Mouse (Mus musculus) left cerebral cortex, postnatal 10 days (tissue): Measurements from ENCODE around the gene Ddx42. TPM values are rescaled to one million over a fixed set of nuclear protein-coding genes. Genes with fewer than 3 reads are reported as not detected.

ENCODE experiments used
- DNase-seq, 2 experiments: peaks; one replicate each; pipeline ENCODE4 v3.0.0; 2021 to 2022; ENCODE audit warnings: low spot score in 2 of 2, mixed read lengths in 1 of 2; ENCODE audit errors: extremely low spot score in 1 of 2
- intact Hi-C: fragments of 180-260 bp; cut with DNase I; formaldehyde crosslinking; loops from one replicate; pipeline ENCODE4 v1.15.1; 2025
- total RNA-seq, 2 experiments: library from RNA; stranded (reverse); gene quantifications; 2 replicates each; pipeline ENCODE4 v1.2.3; 2021

Gene Ddx42
- total RNA-seq, 2 experiments from 2014 or later, result 67.9 to 72.7 TPM

DNA sequence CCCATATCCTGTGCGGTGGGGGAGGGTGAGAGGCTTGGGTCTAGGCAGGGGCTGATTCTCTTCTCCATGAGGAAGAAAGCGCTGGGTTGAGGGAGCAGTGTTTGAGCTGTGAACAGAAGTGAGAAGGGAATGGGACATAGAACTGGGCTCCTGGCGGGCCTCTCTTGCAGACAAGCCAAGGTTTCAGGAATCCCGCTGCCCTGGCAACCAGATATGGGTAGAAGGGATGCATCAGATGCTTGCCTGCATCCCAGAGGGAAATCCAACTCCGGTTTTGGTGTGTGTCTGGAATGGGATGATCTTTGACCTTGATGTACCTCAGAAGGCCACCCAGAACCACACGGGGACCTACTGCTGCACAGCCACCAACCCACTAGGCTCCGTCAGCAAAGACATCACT is 69.5 kb downstream of the Ddx42 start:
- DNase-seq, result no peak
- intact Hi-C loops, result no loop called here

DNA sequence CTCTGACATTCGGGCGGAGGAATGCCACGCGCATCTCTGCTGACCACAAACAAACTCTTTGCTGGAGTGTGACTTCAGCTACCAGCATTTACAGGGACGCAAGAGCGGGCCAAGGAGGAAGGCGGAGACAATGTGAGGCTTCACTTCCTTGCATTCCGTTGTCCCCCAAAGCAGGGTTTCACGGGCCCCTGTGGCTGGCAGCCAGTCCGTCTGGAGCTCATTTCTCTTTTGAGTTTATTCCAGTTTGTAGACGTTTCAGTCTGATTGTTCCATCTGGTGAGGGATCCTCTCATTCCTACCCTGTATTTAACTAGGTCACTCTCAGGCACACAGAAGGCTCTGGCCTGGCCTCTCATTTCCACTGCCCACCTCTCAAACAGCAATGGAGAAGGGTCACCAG is 70.3 kb downstream of the Ddx42 start:
- DNase-seq, result no peak
- intact Hi-C loops, result no loop called here

DNA sequence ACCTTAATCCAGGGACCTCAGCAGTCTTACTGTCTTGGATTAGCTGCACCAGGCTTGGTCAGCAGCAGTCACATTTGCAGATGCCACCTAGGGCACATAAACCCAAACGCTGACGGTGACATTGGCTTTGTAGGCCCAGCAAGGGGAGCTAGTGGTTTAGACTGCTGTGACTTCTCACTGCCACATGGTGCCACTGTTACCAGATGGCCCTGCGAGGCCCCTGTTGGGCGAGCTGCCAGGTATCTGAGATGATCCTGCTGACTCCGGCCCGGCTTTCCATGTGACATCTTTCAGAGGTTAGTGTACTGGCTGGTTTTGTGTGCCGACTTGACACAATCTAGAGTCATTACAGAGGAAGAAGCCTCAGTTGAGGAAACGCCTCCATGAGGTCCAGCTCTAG is 72.6 kb downstream of the Ddx42 start:
- intact Hi-C loops, result no loop called here

DNA sequence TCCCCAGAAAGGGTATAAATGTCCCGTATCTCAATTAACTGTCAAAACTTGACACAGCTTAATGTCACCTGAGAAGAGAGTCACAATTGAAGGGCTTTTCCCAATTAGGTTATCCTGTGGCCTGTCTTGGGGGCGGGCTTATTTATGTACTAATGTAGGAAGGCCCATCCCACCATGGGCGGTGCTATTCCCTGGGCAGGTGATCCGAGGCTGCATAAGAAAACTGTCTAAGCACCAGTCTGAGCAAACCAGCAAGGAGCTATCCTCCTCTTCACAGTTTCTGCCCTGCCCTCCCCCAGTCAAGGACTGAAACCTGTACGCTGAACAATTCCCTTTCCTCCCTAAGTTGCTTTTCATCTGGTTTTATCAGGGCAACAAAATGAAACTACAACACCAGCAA is 73.7 kb downstream of the Ddx42 start:
- intact Hi-C loops, result no loop called here
- no peak for DNase-seq

More for the DNA sequence above, 72.6 kb downstream of the Ddx42 start:
- DNase-seq, result peak in 1 of 2 experiments; percentile 80

DNA sequence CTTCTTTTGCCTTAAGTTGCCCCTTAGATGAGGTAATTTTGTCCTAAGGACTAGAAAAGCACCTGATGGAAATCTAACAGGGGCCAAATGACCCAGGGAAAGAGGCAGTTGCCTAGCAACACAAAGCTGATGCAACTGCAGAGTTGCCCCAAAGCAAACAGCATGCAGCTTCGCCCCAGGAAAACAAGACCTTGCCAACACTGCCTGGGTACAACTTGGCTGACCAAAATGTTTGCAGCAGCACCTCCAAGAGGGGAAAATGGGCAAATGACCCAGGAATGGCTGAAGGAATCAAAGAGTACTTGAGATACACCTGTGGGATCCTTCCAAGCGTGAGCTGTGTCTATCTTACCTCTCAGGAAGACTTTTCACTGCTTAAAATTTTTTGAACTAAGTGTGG is 75.1 kb downstream of the Ddx42 start:
- intact Hi-C loops, result no loop called here
- DNase-seq, result no peak

Other genes with a start within 250 kb of the Ddx42 start
- gene Ace, start 249.0 kb upstream of the Ddx42 start, total RNA-seq, result 10 to 100 TPM in 1 of 2 experiments, 1 to 10 TPM in 1; 7.5 to 10.6 TPM
- not detected for gene Ace3, start 222.3 kb upstream of the Ddx42 start, total RNA-seq
- 1 to 10 TPM; 1.6 to 1.9 TPM for gene Kcnh6, start 208.8 kb upstream of the Ddx42 start, total RNA-seq
- gene Dcaf7, start 180.1 kb upstream of the Ddx42 start, total RNA-seq, result 100 to 1,000 TPM; 228 to 235 TPM
- gene Taco1, start 150.9 kb upstream of the Ddx42 start, total RNA-seq, result 10 to 100 TPM; 14.0 TPM
- gene Map3k3, start 132.3 kb upstream of the Ddx42 start, total RNA-seq, result 10 to 100 TPM; 23.0 to 23.6 TPM
- gene Gm10840, start 56.1 kb upstream of the Ddx42 start, total RNA-seq, result 1 to 10 TPM in 1 of 2 experiments, not detected in 1; 1.5 TPM
- 10 to 100 TPM; 79.4 to 89.1 TPM for gene Limd2, start 56.1 kb upstream of the Ddx42 start, total RNA-seq
- gene Strada, start 14.8 kb upstream of the Ddx42 start, total RNA-seq, result 10 to 100 TPM; 27.5 to 28.2 TPM
- 10 to 100 TPM; 77.3 to 85.3 TPM for gene Ccdc47, start 582 bp upstream of the Ddx42 start, total RNA-seq
- 10 to 100 TPM; 31.0 to 32.8 TPM for gene Ftsj3, start 39.2 kb downstream of the Ddx42 start, total RNA-seq
- gene Psmc5, start 39.2 kb downstream of the Ddx42 start, total RNA-seq, result 100 to 1,000 TPM; 127 to 134 TPM
- gene Smarcd2, start 56.0 kb downstream of the Ddx42 start, total RNA-seq, result 10 to 100 TPM; 13.8 to 14.1 TPM
- gene Tcam1, start 59.7 kb downstream of the Ddx42 start, total RNA-seq, result under 1 TPM; 0.21 to 0.22 TPM
- not detected for gene Gh, start 84.9 kb downstream of the Ddx42 start, total RNA-seq
- gene Cd79b, start 97.8 kb downstream of the Ddx42 start, total RNA-seq, result under 1 TPM; 0.58 to 0.79 TPM
- gene Scn4a, start 136.4 kb downstream of the Ddx42 start, total RNA-seq, result under 1 TPM; 0.09 to 0.34 TPM
- gene Prr29, start 148.5 kb downstream of the Ddx42 start, total RNA-seq, result not detected
- gene Icam2, start 171.1 kb downstream of the Ddx42 start, total RNA-seq, result 1 to 10 TPM; 4.8 to 5.6 TPM